Mouse (Mus musculus) hindbrain, postnatal 0 days (tissue): ENCODE measurements around the gene Gm17428. TPM values are rescaled to one million over a fixed set of nuclear protein-coding genes. Genes with fewer than 3 reads are reported as not detected.

Experiments used
- ATAC-seq: fragments of 200-750 bp; cut with Nextera tagmentation; 2 replicates; pipeline ENCODE4 v1.8.0; 2017; ENCODE audit warnings: mild to moderate bottlenecking, moderate TSS enrichment, moderate library complexity
- DNase-seq: peaks from one replicate; pipeline ENCODE4 v3.0.0-alpha.2; 2015; ENCODE audit warnings: low spot score
- H3K27ac ChIP-seq: fragments of 300-500 bp; sonication (generic); 2 replicates; pipeline ENCODE4 v1.5.1; 2014; ENCODE audit warnings: mild to moderate bottlenecking
- H3K27me3 ChIP-seq: fragments of 300-500 bp; sonication (generic); 2 replicates; pipeline ENCODE4 v1.6.1; 2014; ENCODE audit warnings: low read length, mixed read lengths; ENCODE audit not compliant: insufficient read depth
- H3K36me3 ChIP-seq: fragments of 300-500 bp; sonication (generic); 2 replicates; pipeline ENCODE4 v1.6.1; 2014; ENCODE audit warnings: low read length, mixed read lengths; ENCODE audit not compliant: insufficient read depth
- H3K4me1 ChIP-seq: fragments of 300-500 bp; sonication (generic); 2 replicates; pipeline ENCODE4 v1.6.1; 2014; ENCODE audit warnings: antibody characterized with exemption, low read length, mixed read lengths; ENCODE audit not compliant: insufficient read depth
- H3K4me2 ChIP-seq: fragments of 300-500 bp; sonication (generic); 2 replicates; pipeline ENCODE4 v1.6.1; 2014; ENCODE audit warnings: low read depth, mild to moderate bottlenecking, low read length, moderate library complexity, mixed read lengths
- H3K4me3 ChIP-seq: fragments of 300-500 bp; sonication (generic); 2 replicates; pipeline ENCODE4 v1.5.1; 2014; ENCODE audit warnings: low read length
- H3K9ac ChIP-seq: fragments of 300-500 bp; sonication (generic); replicated peaks from 2 replicates; pipeline ENCODE4 v1.6.1; 2014; ENCODE audit warnings: mild to moderate bottlenecking, low read length, moderate library complexity, mixed read lengths
- H3K9me3 ChIP-seq: fragments of 300-500 bp; sonication (generic); 2 replicates; pipeline ENCODE4 v1.6.1; 2016; ENCODE audit warnings: low read length, mixed read lengths
- CTCF ChIP-seq: IDR thresholded peaks from 2 replicates; pipeline ENCODE4 v1.5.1; 2016; ENCODE audit warnings: antibody characterized with exemption, control low read depth, low read depth
- WGBS: fragments of 180-500 bp; shearing (Covaris S2); extraction: QIAGEN DNeasy Blood & Tissue Kit; methylation state at CpG from one replicate; pipeline ENCODE4 v1.1.7; 2014; 5-methylcytosine and 5-hydroxymethylcytosine counted together
- polyA plus RNA-seq: library from polyadenylated mRNA; unstranded; fragments of >200 nt; fragmentation: Nextera tagmentation; extraction: Ambion mirVana; gene quantifications from 2 replicates; pipeline ENCODE4 v1.2.1, GENCODE M21; 2015
- total RNA-seq: library from RNA; depleted of rRNA; stranded (reverse); fragments of >200 nt; gene quantifications from 2 replicates; pipeline ENCODE4 v1.2.3, GENCODE M21; 2014

Gm17428 gene
- total and polyA plus RNA-seq, 2 experiments from 2014 or later = not detected

DNA sequence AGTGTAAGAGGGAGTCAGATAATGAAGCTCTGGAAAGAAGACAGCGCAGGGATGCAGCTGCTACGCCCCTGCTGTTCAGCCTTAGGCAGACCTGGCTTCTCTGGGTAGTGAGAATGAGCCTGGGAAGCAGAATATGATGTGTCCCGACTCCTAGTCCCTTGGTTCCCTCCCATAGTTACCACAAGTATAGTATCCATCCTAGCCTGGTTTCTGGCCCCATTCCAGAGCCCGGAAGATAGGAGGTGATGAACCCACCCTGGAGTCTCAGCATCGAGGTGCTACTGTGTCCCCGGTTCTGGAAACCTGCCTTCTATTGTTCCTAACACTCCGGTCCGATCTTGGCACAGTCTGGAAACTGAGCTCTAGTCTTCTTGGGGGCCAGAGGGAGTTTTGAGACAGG, 31.7 kb downstream of the Gm17428 start:
- TF ChIP-seq CTCF = no peak
- 82% methylated on average over 8 of the region's 8 CpGs for WGBS
- H3K9ac ChIP-seq = no peak overlapping the region

DNA sequence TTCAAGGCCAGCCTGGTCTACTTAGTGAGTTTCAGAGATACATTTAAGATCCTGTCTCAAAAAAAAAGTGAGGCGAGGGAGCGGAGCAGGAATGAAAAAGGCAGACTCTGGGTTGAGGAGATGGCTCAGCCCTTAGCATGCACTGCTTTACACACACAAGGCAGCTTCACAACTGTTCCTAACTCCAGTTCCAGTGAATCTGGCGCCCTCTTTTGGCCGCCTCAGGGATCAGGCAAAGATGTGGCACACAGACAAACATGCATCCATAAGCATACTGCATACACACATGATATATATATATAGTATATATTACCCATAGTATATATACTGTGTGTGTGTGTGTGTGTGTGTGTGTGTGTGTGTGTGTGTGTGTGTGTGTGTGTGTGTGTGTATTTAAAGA, 34.4 kb downstream of the Gm17428 start:
- no peak overlapping the region for H3K4me2 ChIP-seq
- no peak overlapping the region for H3K4me3 ChIP-seq
- H3K9me3 ChIP-seq = no peaks in the 10 kb centered on the region
- H3K36me3 ChIP-seq = no peaks in the 10 kb centered on the region
- peak; percentile 53 for DNase-seq
- no peak overlapping the region for H3K27ac ChIP-seq
- H3K27me3 ChIP-seq = no peaks in the 10 kb centered on the region
- H3K4me1 ChIP-seq = no peaks in the 10 kb centered on the region
- ATAC-seq = no peak
- H3K9ac ChIP-seq = no peak overlapping the region
- WGBS = 60% methylated on average over 4 of the region's 4 CpGs
- TF ChIP-seq CTCF = peak; percentile 58

More for the DNA sequence above, 31.7 kb downstream of the Gm17428 start:
- H3K36me3 ChIP-seq = no peaks in the 10 kb centered on the region
- no peaks in the 10 kb centered on the region for H3K27me3 ChIP-seq
- H3K27ac ChIP-seq = no peak overlapping the region
- no peaks in the 10 kb centered on the region for H3K4me1 ChIP-seq
- H3K4me2 ChIP-seq = no peak overlapping the region
- ATAC-seq = no peak
- no peak for DNase-seq
- no peaks in the 10 kb centered on the region for H3K9me3 ChIP-seq
- H3K4me3 ChIP-seq = no peak overlapping the region

DNA sequence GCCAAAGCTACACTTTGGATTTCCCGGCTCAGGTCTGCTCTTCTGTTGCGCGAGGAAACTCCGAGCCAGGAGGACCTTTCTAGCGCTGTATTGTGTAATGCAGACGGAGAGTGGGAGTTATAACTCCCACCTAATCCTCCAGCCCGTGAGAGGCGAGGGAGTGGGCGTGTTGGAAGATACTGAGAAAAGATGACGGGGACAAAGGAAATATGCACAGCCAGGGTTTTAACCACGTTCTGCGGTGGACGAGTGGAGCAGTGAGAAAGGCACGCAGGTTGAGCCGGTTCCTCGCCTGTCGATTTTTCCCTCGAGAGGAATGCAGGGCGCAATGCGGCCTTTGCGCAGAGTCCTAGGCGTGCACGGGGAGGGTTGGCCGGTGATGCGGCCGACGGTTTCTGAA, 37.9 kb downstream of the Gm17428 start:
- no peak for TF ChIP-seq CTCF
- peak; percentile 45 for ATAC-seq

DNA sequence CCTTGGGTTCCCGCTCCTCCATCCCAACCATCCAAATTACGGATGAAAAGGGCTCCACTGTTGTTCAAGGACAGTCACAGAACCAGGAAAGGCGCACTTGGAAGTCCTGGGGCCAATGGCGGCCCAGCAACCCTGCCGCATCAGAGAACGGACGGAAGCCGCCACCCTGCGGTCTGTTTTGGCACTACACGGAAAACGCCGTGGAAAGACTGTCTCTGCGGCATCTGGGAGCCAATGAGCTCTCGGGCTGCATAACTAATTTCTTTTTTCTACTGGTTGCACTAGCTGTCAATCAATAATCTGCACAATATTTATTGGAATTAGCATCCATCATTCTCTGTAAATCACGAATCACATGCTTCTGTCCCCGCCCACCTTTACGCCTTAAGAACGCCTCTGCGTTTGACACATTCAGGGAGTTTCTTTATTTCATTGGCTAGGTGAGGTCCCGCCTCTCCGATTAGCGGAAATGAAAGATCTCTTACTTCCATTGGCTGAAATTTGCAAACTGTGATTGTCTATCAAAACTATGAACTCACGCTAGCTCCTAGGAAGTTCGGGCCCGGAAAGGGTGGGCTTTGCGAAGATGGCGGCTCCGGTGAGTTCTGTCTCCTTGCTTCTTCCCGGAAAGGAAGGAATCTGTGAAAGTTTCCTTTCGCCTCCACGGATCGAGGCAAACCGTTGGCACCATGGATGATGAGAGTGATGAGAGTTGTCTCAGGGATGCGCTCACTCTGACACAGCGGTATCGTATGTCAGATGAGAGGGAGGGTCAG, 38.4 kb downstream of the Gm17428 start, which contains the start of gene Ngdn:
Ngdn (plus strand) TSS at position 464 of the 776 bp plus-strand sequence.
- WGBS = under 1% methylated on average over 36 of the region's 36 CpGs
- peak; percentile 96 for TF ChIP-seq CTCF

More for the DNA sequence above, 37.9 kb downstream of the Gm17428 start:
- no peaks in the 10 kb centered on the region for H3K4me1 ChIP-seq
- H3K36me3 ChIP-seq = peaks cover 5% of the 10 kb centered on the region; the same call in 1 of the 2 replicates
- under 1% methylated on average over 27 of the region's 27 CpGs for WGBS
- H3K27ac ChIP-seq = peak overlapping the region; percentile 95
- DNase-seq = no peak
- no peaks in the 10 kb centered on the region for H3K9me3 ChIP-seq
- peak overlapping the region; percentile 43 for H3K4me3 ChIP-seq
- no peaks in the 10 kb centered on the region for H3K27me3 ChIP-seq
- peak overlapping the region; percentile 80 for H3K9ac ChIP-seq
- peak overlapping the region; percentile 76 for H3K4me2 ChIP-seq

DNA sequence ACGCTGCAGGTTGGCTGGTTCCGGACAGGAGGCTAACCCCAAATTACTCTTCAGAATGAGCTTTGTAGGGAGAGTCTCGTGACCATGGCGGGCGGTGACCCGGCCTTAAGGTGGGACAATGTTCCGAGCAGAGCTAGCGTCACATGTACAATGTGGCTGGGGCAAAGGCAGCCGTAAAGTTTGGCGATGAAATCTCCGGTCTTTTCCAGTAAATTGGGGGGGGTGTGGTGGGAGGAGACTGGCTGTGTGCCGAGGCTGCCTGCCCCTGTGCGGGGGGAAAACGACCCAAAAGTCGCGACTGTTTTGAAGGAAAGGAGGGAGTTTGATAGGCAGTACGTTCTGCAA, 39.0 kb downstream of the Gm17428 start:
- H3K9ac ChIP-seq = peak overlapping the region; percentile 73
- no peaks in the 10 kb centered on the region for H3K4me1 ChIP-seq
- under 1% methylated on average over 17 of the region's 17 CpGs for WGBS
- no peaks in the 10 kb centered on the region for H3K27me3 ChIP-seq
- no peaks in the 10 kb centered on the region for H3K9me3 ChIP-seq
- peak overlapping the region; percentile 83 for H3K4me3 ChIP-seq
- H3K27ac ChIP-seq = peak overlapping the region; percentile 82
- no peak for DNase-seq
- TF ChIP-seq CTCF = no peak
- H3K36me3 ChIP-seq = peaks cover 9% of the 10 kb centered on the region; the same call in 1 of the 2 replicates
- peak overlapping the region; percentile 80 for H3K4me2 ChIP-seq
- no peak; the same call in 1 of the 2 replicates for ATAC-seq

More for the DNA sequence above, 38.4 kb downstream of the Gm17428 start, which contains the start of gene Ngdn:
- Histone ChIP-seq H3K4me1 (no peaks in the 10 kb centered on the region), H3K27ac (peak within 1 kb of the TSS; percentile 95), H3K4me3 (peak within 1 kb of the TSS; percentile 83), H3K36me3 (peaks cover 5% of the 10 kb centered on the region; the same call in 1 of the 2 replicates), H3K27me3 (no peaks in the 10 kb centered on the region), H3K9ac (peak within 1 kb of the TSS; percentile 80), H3K9me3 (no peaks in the 10 kb centered on the region), H3K4me2 (peak within 1 kb of the TSS; percentile 80)
- peak; percentile 98 for ATAC-seq
- peak; percentile 99 for DNase-seq

DNA sequence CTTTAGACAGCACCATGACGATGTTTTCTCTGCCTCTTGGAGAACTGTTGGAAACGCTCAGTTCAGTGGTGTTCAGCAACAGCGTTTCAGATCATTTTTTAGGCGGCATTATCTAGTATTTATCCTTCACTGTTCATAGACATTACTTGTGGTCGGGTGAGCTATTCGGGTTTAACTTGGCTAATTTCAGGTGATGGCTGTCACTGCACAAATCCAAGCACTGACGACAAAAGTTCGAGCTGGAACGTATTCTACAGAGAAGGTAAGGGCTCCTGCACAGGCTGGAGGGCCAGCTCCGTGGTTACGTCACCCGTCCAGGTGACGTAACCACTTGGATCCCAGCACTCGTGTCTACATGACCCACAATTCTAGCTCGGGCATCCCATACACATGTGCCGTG, 40.1 kb downstream of the Gm17428 start:
- H3K9ac ChIP-seq = no peak overlapping the region
- H3K4me3 ChIP-seq = no peak overlapping the region
- no peak for TF ChIP-seq CTCF
- no peak overlapping the region for H3K27ac ChIP-seq
- peaks cover 20% of the 10 kb centered on the region; the same call in 1 of the 2 replicates for H3K36me3 ChIP-seq
- no peaks in the 10 kb centered on the region for H3K9me3 ChIP-seq
- H3K4me1 ChIP-seq = no peaks in the 10 kb centered on the region
- DNase-seq (no peak), ATAC-seq (no peak)
- 93% methylated on average over 16 of the region's 16 CpGs for WGBS
- H3K27me3 ChIP-seq = no peaks in the 10 kb centered on the region
- no peak overlapping the region for H3K4me2 ChIP-seq

DNA sequence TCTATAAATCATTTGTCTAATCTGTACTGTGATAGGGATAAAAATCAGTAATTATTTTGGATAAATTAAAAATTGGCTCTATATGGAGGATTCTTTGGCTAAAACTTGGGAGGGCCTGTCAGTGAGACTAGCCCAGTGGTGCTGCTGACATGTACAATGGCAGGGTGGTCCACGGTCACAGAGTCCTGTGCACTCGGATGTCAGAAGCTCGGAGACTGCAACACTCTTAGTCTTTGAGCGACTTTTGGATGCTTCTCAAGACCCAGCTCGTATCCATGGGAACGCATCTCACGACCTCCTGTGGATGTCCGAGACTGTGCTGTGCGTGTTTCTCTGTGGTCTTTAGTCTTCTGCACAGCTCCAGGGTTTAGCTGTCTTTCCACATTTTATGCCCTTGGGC, 43.7 kb downstream of the Gm17428 start:
- 33% methylated on average over 9 of the region's 9 CpGs for WGBS
- H3K4me1 ChIP-seq = no peaks in the 10 kb centered on the region
- no peak overlapping the region for H3K4me3 ChIP-seq
- H3K4me2 ChIP-seq = no peak overlapping the region
- peak; percentile 60 for ATAC-seq
- H3K36me3 ChIP-seq = peaks cover 35% of the 10 kb centered on the region
- no peak overlapping the region for H3K27ac ChIP-seq
- H3K27me3 ChIP-seq = no peaks in the 10 kb centered on the region
- H3K9me3 ChIP-seq = no peaks in the 10 kb centered on the region
- TF ChIP-seq CTCF = no peak
- no peak overlapping the region for H3K9ac ChIP-seq
- peak; percentile 43 for DNase-seq
